Mouse (Mus musculus): Measurements from ENCODE around the gene Itsn1. TPM values are rescaled to one million over a fixed set of nuclear protein-coding genes. Genes with fewer than 3 reads are reported as not detected.

The Itsn1 gene
- polyA plus RNA-seq, 1 experiment, result 55.2 TPM

GRCm38 (mm10) chr16:91728123-91729065, 687 bp upstream of the Itsn1 start, which contains the start of gene Cryzl1:
Gene Cryzl1, minus strand, starts transcription at chr16:91728975.
- peak within 1 kb of the TSS; percentile 48 for H3K27ac ChIP-seq (ENCODE audit: insufficient read depth, low read length)
- TF ChIP-seq CTCF (IDR thresholded peaks at IDR 0.05; ENCODE audit: extremely low read depth, insufficient read depth, low read length) (no peak), POLR2A (IDR thresholded peaks at IDR 0.05; ENCODE audit: extremely low read depth, insufficient read depth, low read length) (peak; percentile 83)
- H3K4me3 ChIP-seq (ENCODE audit: insufficient read depth, low read length), result peak within 1 kb of the TSS; percentile 55
- H3K4me1 ChIP-seq (ENCODE audit: control insufficient read depth, insufficient read depth, low read length), result peaks cover 2% of the 10 kb centered on the region; the same call in 1 of the 2 replicates

DNA sequence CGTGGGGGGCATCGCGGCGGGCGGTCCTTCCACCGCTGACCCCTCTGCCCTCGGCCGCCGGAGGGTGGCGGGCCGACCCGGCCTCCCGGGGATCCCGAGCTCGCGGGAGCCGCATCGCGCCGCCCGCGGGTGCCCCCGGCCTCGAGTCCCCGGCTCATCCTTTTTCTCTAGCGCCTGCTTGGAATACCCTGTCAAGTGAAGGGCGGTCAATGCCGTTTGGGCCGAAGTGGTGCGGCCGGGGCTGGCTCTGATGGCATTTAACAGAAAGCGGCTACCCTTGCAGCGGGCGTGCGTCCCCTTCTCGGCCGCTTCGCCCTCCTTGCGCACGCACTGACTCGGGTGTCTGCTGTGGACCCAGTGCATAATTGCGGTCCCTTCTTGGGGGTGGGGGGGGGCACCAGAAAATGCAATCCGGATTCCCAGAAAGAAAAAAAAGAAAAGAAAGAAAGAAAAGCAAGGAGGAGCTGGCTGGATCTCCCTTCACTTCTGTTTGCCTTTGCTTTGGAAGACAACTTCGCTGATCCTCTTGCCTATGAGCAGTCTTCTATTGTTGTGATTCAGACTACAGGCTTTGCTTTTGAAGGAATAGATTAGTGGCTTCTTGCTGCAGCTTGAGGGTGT, 850 bp downstream of the Itsn1 start:
- Histone ChIP-seq H3K4me3 (ENCODE audit: insufficient read depth, low read length) (peak overlapping the region; percentile 55), H3K4me1 (ENCODE audit: control insufficient read depth, insufficient read depth, low read length) (peaks cover 4% of the 10 kb centered on the region; the same call in 1 of the 2 replicates), H3K27ac (ENCODE audit: insufficient read depth, low read length) (peak overlapping the region; percentile 10; the same call in 1 of the 2 replicates)
- TF ChIP-seq CTCF (IDR thresholded peaks at IDR 0.05; ENCODE audit: extremely low read depth, insufficient read depth, low read length) (no peak), POLR2A (IDR thresholded peaks at IDR 0.05; ENCODE audit: extremely low read depth, insufficient read depth, low read length) (no peak)

GRCm38 (mm10) chr16:91730446-91730845, 1.4 kb downstream of the Itsn1 start:
- Histone ChIP-seq H3K4me1 (ENCODE audit: control insufficient read depth, insufficient read depth, low read length) (peaks cover 4% of the 10 kb centered on the region; the same call in 1 of the 2 replicates), H3K27ac (ENCODE audit: insufficient read depth, low read length) (peak overlapping the region; percentile 10; the same call in 1 of the 2 replicates), H3K4me3 (ENCODE audit: insufficient read depth, low read length) (peak overlapping the region; percentile 55)
- TF ChIP-seq POLR2A (IDR thresholded peaks at IDR 0.05; ENCODE audit: extremely low read depth, insufficient read depth, low read length) (no peak), CTCF (IDR thresholded peaks at IDR 0.05; ENCODE audit: extremely low read depth, insufficient read depth, low read length) (no peak)

GRCm38 (mm10) chr16:91732816-91733215, 3.7 kb downstream of the Itsn1 start:
- H3K27ac ChIP-seq (ENCODE audit: insufficient read depth, low read length), result no peak overlapping the region
- TF ChIP-seq POLR2A (IDR thresholded peaks at IDR 0.05; ENCODE audit: extremely low read depth, insufficient read depth, low read length), result no peak
- no peak for TF ChIP-seq CTCF (IDR thresholded peaks at IDR 0.05; ENCODE audit: extremely low read depth, insufficient read depth, low read length)
- H3K4me1 ChIP-seq (ENCODE audit: control insufficient read depth, insufficient read depth, low read length), result peaks cover 2% of the 10 kb centered on the region; the same call in 1 of the 2 replicates
- no peak overlapping the region for H3K4me3 ChIP-seq (ENCODE audit: insufficient read depth, low read length)

DNA sequence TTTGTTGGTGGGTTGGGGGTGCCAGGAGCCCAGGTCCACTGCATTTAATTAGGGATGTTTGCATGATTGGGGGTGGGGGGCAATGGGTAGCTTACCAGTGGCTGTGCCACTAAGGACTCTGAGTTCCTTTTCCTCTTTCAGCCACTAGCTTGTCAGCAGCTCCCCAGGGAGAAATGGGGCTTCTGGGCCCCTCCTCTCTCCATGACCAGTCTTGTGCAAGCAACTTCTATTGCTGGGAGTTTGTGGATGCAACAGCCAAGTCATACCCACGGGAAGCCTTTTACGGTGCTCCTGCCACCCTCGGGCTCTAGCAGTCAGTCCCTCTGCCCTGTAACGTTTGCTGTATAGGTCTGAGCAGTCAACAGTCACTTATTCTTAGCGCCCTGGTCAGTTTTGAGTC, 5.7 kb downstream of the Itsn1 start:
- TF ChIP-seq CTCF (IDR thresholded peaks at IDR 0.05; ENCODE audit: extremely low read depth, insufficient read depth, low read length) (no peak), POLR2A (IDR thresholded peaks at IDR 0.05; ENCODE audit: extremely low read depth, insufficient read depth, low read length) (no peak)
- Histone ChIP-seq H3K27ac (ENCODE audit: insufficient read depth, low read length) (no peak overlapping the region), H3K4me3 (ENCODE audit: insufficient read depth, low read length) (no peak overlapping the region), H3K4me1 (ENCODE audit: control insufficient read depth, insufficient read depth, low read length) (peaks cover 2% of the 10 kb centered on the region; the same call in 1 of the 2 replicates)

GRCm38 (mm10) chr16:91736046-91736816, 7.2 kb downstream of the Itsn1 start:
- H3K4me3 ChIP-seq (ENCODE audit: insufficient read depth, low read length), result no peak overlapping the region
- TF ChIP-seq CTCF (IDR thresholded peaks at IDR 0.05; ENCODE audit: extremely low read depth, insufficient read depth, low read length) (no peak), POLR2A (IDR thresholded peaks at IDR 0.05; ENCODE audit: extremely low read depth, insufficient read depth, low read length) (no peak)
- H3K27ac ChIP-seq (ENCODE audit: insufficient read depth, low read length), result no peak overlapping the region
- H3K4me1 ChIP-seq (ENCODE audit: control insufficient read depth, insufficient read depth, low read length), result peaks cover 5% of the 10 kb centered on the region

- Histone ChIP-seq H3K4me1 (ENCODE audit: control insufficient read depth, insufficient read depth, low read length) (peaks cover 5% of the 10 kb centered on the region), H3K4me3 (ENCODE audit: insufficient read depth, low read length) (no peak overlapping the region), H3K27ac (ENCODE audit: insufficient read depth, low read length) (no peak overlapping the region)
- TF ChIP-seq CTCF (IDR thresholded peaks at IDR 0.05; ENCODE audit: extremely low read depth, insufficient read depth, low read length) (no peak), POLR2A (IDR thresholded peaks at IDR 0.05; ENCODE audit: extremely low read depth, insufficient read depth, low read length) (no peak)
Measured at GRCm38 (mm10) chr16:91738505-91738904, 9.4 kb downstream of the Itsn1 start.

GRCm38 (mm10) chr16:91740184-91740917, 11.3 kb downstream of the Itsn1 start:
- H3K4me3 ChIP-seq (ENCODE audit: insufficient read depth, low read length), result no peak overlapping the region
- TF ChIP-seq POLR2A (IDR thresholded peaks at IDR 0.05; ENCODE audit: extremely low read depth, insufficient read depth, low read length) (no peak), CTCF (IDR thresholded peaks at IDR 0.05; ENCODE audit: extremely low read depth, insufficient read depth, low read length) (no peak)
- H3K27ac ChIP-seq (ENCODE audit: insufficient read depth, low read length), result no peak overlapping the region
- H3K4me1 ChIP-seq (ENCODE audit: control insufficient read depth, insufficient read depth, low read length), result peaks cover 3% of the 10 kb centered on the region

Measured in cortical plate, adult 2 months (tissue).